Mouse (Mus musculus) hindbrain, postnatal 0 days (tissue): ENCODE results near the gene Olfr8. TPM values are rescaled to one million over a fixed set of nuclear protein-coding genes. Genes with fewer than 3 reads are reported as not detected.
"Not testable (repeated sequence)": the region's sequence is repeated elsewhere in the genome, so short reads cannot be mapped to it uniquely, and the experiment has no call there.

Experiments used
- ATAC-seq: fragments of 200-750 bp; cut with Nextera tagmentation; 2 replicates; pipeline ENCODE4 v1.8.0; 2017; ENCODE audit warnings: mild to moderate bottlenecking, moderate TSS enrichment, moderate library complexity
- DNase-seq: peaks from one replicate; pipeline ENCODE4 v3.0.0-alpha.2; 2015; ENCODE audit warnings: low spot score
- H3K27ac ChIP-seq: fragments of 300-500 bp; sonication (generic); 2 replicates; pipeline ENCODE4 v1.5.1; 2014; ENCODE audit warnings: mild to moderate bottlenecking
- H3K27me3 ChIP-seq: fragments of 300-500 bp; sonication (generic); 2 replicates; pipeline ENCODE4 v1.6.1; 2014; ENCODE audit warnings: low read length, mixed read lengths; ENCODE audit not compliant: insufficient read depth
- H3K36me3 ChIP-seq: fragments of 300-500 bp; sonication (generic); 2 replicates; pipeline ENCODE4 v1.6.1; 2014; ENCODE audit warnings: low read length, mixed read lengths; ENCODE audit not compliant: insufficient read depth
- H3K4me1 ChIP-seq: fragments of 300-500 bp; sonication (generic); 2 replicates; pipeline ENCODE4 v1.6.1; 2014; ENCODE audit warnings: antibody characterized with exemption, low read length, mixed read lengths; ENCODE audit not compliant: insufficient read depth
- H3K4me2 ChIP-seq: fragments of 300-500 bp; sonication (generic); 2 replicates; pipeline ENCODE4 v1.6.1; 2014; ENCODE audit warnings: low read depth, mild to moderate bottlenecking, low read length, moderate library complexity, mixed read lengths
- H3K4me3 ChIP-seq: fragments of 300-500 bp; sonication (generic); 2 replicates; pipeline ENCODE4 v1.5.1; 2014; ENCODE audit warnings: low read length
- H3K9ac ChIP-seq: fragments of 300-500 bp; sonication (generic); replicated peaks from 2 replicates; pipeline ENCODE4 v1.6.1; 2014; ENCODE audit warnings: mild to moderate bottlenecking, low read length, moderate library complexity, mixed read lengths
- H3K9me3 ChIP-seq: fragments of 300-500 bp; sonication (generic); 2 replicates; pipeline ENCODE4 v1.6.1; 2016; ENCODE audit warnings: low read length, mixed read lengths
- CTCF ChIP-seq: IDR thresholded peaks from 2 replicates; pipeline ENCODE4 v1.5.1; 2016; ENCODE audit warnings: antibody characterized with exemption, control low read depth, low read depth
- WGBS: fragments of 180-500 bp; shearing (Covaris S2); extraction: QIAGEN DNeasy Blood & Tissue Kit; methylation state at CpG from one replicate; pipeline ENCODE4 v1.1.7; 2014; 5-methylcytosine and 5-hydroxymethylcytosine counted together
- polyA plus RNA-seq: library from polyadenylated mRNA; unstranded; fragments of >200 nt; fragmentation: Nextera tagmentation; extraction: Ambion mirVana; gene quantifications from 2 replicates; pipeline ENCODE4 v1.2.1, GENCODE M21; 2015
- total RNA-seq: library from RNA; depleted of rRNA; stranded (reverse); fragments of >200 nt; gene quantifications from 2 replicates; pipeline ENCODE4 v1.2.3, GENCODE M21; 2014; rRNA removed

The Olfr8 gene
- total RNA-seq (not detected in 2 replicates), polyA plus RNA-seq (not detected in 2 replicates)

DNA sequence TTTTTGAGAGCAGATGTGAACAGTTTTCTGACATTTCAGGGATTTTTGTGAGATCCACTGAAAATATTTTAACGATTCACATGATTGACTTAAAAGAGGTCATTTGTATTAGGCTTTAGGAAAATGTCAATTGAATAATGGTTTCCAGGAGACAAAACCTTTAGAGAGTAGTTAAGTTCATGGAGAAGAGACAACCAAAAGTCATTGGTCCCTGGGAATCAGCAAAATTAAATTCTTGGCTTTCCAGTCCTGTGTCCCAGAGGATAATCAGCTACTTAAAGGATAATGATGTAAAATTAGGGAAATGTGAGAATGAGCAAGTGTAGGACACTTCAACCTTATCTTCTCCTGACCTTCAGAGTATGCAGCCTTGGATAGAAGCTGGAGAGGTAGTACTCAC is at the start of gene Olfr8:
Olfr8 (plus strand) TSS at position 301 of the 400 bp plus-strand sequence.
- not testable (repeated sequence) for H3K27me3 ChIP-seq, H3K4me3 ChIP-seq, ATAC-seq, H3K4me1 ChIP-seq, H3K36me3 ChIP-seq, H3K27ac ChIP-seq, H3K9me3 ChIP-seq, H3K4me2 ChIP-seq, H3K9ac ChIP-seq, DNase-seq
- 90% methylated on average over 1 of the region's 1 CpGs for WGBS

- H3K27ac ChIP-seq, DNase-seq, H3K9ac ChIP-seq, H3K4me2 ChIP-seq, H3K36me3 ChIP-seq, ATAC-seq, H3K4me3 ChIP-seq, H3K9me3 ChIP-seq, H3K27me3 ChIP-seq, H3K4me1 ChIP-seq: not testable (repeated sequence)
- WGBS = 73% methylated on average over 1 of the region's 1 CpGs
Observed at GRCm38 (mm10) chr10:78912871-78913270, 37.6 kb upstream of the Olfr8 start, which contains the start of gene Olfr1354. TSS of gene Olfr1354 (plus strand) at chr10:78913171.

- DNase-seq, ATAC-seq, H3K9ac ChIP-seq, H3K4me2 ChIP-seq, H3K4me1 ChIP-seq, H3K27me3 ChIP-seq, H3K9me3 ChIP-seq, H3K4me3 ChIP-seq, H3K36me3 ChIP-seq, H3K27ac ChIP-seq: not testable (repeated sequence)
Observed at GRCm38 (mm10) chr10:78963009-78963408, 12.6 kb downstream of the Olfr8 start, which contains the start of gene Olfr1353. TSS of gene Olfr1353 (plus strand) at chr10:78963309.

- no peak within 1 kb of the TSS for H3K27ac ChIP-seq
- no peaks in the 10 kb centered on the region for H3K27me3 ChIP-seq
- no peak within 1 kb of the TSS for H3K4me2 ChIP-seq
- no peak for TF ChIP-seq CTCF
- no peaks in the 10 kb centered on the region for H3K9me3 ChIP-seq
- H3K4me3 ChIP-seq = no peak within 1 kb of the TSS
- H3K9ac ChIP-seq = no peak within 1 kb of the TSS
- ATAC-seq (no peak), DNase-seq (no peak)
- H3K4me1 ChIP-seq = no peaks in the 10 kb centered on the region
- no peaks in the 10 kb centered on the region for H3K36me3 ChIP-seq
Observed at GRCm38 (mm10) chr10:78980750-78981149, 30.3 kb downstream of the Olfr8 start, which contains the start of gene Olfr1352. TSS of gene Olfr1352 (plus strand) at chr10:78981050.

Other genes starting within 250 kb of the Olfr8 start
- not detected in 2 replicates for gene Casp14, start 232.3 kb upstream of the Olfr8 start, total RNA-seq
- not detected in 2 replicates for gene Casp14, start 232.3 kb upstream of the Olfr8 start, polyA plus RNA-seq
- not detected in 2 replicates for gene Ccdc105, start 197.6 kb upstream of the Olfr8 start, total RNA-seq
- 0.16 and 0.28 TPM in 2 replicates for gene Ccdc105, start 197.6 kb upstream of the Olfr8 start, polyA plus RNA-seq
- 79.2 and 80.1 TPM in 2 replicates for gene Slc1a6, start 170.1 kb upstream of the Olfr8 start, total RNA-seq
- gene Slc1a6, start 170.1 kb upstream of the Olfr8 start, polyA plus RNA-seq = 38.8 and 41.3 TPM in 2 replicates
- not detected in 2 replicates for gene Olfr1356, start 98.5 kb upstream of the Olfr8 start, total RNA-seq
- gene Olfr1356, start 98.5 kb upstream of the Olfr8 start, polyA plus RNA-seq = not detected in 2 replicates
- not detected in 2 replicates for gene Olfr1355, start 75.1 kb upstream of the Olfr8 start, total RNA-seq
- not detected in 2 replicates for gene Olfr1355, start 75.1 kb upstream of the Olfr8 start, polyA plus RNA-seq
- not detected in 2 replicates for gene Olfr1354, start 37.5 kb upstream of the Olfr8 start, total RNA-seq
- not detected in 2 replicates for gene Olfr1354, start 37.5 kb upstream of the Olfr8 start, polyA plus RNA-seq
- not detected in 2 replicates for gene Olfr1353, start 12.7 kb downstream of the Olfr8 start, total RNA-seq
- not detected in 2 replicates for gene Olfr1353, start 12.7 kb downstream of the Olfr8 start, polyA plus RNA-seq
- not detected in 2 replicates for gene Olfr1352, start 30.4 kb downstream of the Olfr8 start, total RNA-seq
- gene Olfr1352, start 30.4 kb downstream of the Olfr8 start, polyA plus RNA-seq = not detected in 2 replicates
- gene Olfr1351, start 61.8 kb downstream of the Olfr8 start, total RNA-seq = not detected in 2 replicates
- gene Olfr1351, start 61.8 kb downstream of the Olfr8 start, polyA plus RNA-seq = 0.05 TPM in 1 of 2 replicates, not detected in the other
- gene Olfr57, start 78.1 kb downstream of the Olfr8 start, total RNA-seq = not detected in 2 replicates
- 0.45 and 1.0 TPM in 2 replicates for gene Olfr57, start 78.1 kb downstream of the Olfr8 start, polyA plus RNA-seq
- gene 2610008E11Rik, start 147.0 kb downstream of the Olfr8 start, total RNA-seq = 16.6 and 18.2 TPM in 2 replicates
- 19.4 and 20.0 TPM in 2 replicates for gene 2610008E11Rik, start 147.0 kb downstream of the Olfr8 start, polyA plus RNA-seq
- not detected in 2 replicates for gene Vmn2r80, start 198.1 kb downstream of the Olfr8 start, total RNA-seq
- not detected in 2 replicates for gene Vmn2r80, start 198.1 kb downstream of the Olfr8 start, polyA plus RNA-seq